Mouse (Mus musculus) CH12.LX (cell line): ENCODE measurements around the gene Gm28048. TPM values are rescaled to one million over a fixed set of nuclear protein-coding genes. Genes with fewer than 3 reads are reported as not detected.

ENCODE experiments used
- DNase-seq: peaks from one replicate; pipeline ENCODE4 v3.0.0-alpha.2; 2013; ENCODE audit errors: extremely low read depth
- H3K27ac ChIP-seq: 2 replicates; pipeline ENCODE4 v1.5.1; 2012; ENCODE audit warnings: low read depth, mild to moderate bottlenecking, control low read depth, moderate library complexity; ENCODE audit not compliant: insufficient read depth
- H3K27me3 ChIP-seq: replicated peaks from 2 replicates; pipeline ENCODE3; 2012; ENCODE audit warnings: inconsistent platforms
- H3K36me3 ChIP-seq, 2 experiments: replicated peaks in 1 of 2; 2 replicates each; pipeline versions ENCODE3 to v1.6.1; 2012; ENCODE audit warnings: inconsistent platforms in 1 of 2, low read length in 1 of 2, mild to moderate bottlenecking in 1 of 2, mixed read lengths in 1 of 2, moderate library complexity in 1 of 2; ENCODE audit not compliant: control insufficient read depth in 1 of 2, insufficient read depth in 1 of 2
- H3K4me1 ChIP-seq, 2 experiments: 2 replicates each; pipeline ENCODE4 v1.6.1; 2012; ENCODE audit warnings: inconsistent platforms in 1 of 2, moderate library complexity in 1 of 2; ENCODE audit not compliant: insufficient read depth in 2 of 2, control insufficient read depth in 1 of 2
- H3K4me2 ChIP-seq: 2 replicates; pipeline ENCODE4 v1.6.1; 2012; ENCODE audit warnings: low read depth, mild to moderate bottlenecking, control low read depth; ENCODE audit not compliant: poor library complexity, insufficient read depth, severe bottlenecking
- H3K4me3 ChIP-seq, 3 experiments: fragments of 150-350 bp in 1 of 3; sonication (generic) in 1 of 3; replicated peaks in 1 of 3; 2 replicates each; pipeline versions ENCODE3 to v1.5.1; 2011 to 2012; ENCODE audit warnings: low read depth in 2 of 3, low read length in 2 of 3, mild to moderate bottlenecking in 2 of 3, moderate library complexity in 2 of 3, control low read depth in 1 of 3, improper control_type of control experiment in 1 of 3, inconsistent platforms in 1 of 3, mixed read lengths in 1 of 3; ENCODE audit not compliant: poor library complexity in 1 of 3
- H3K79me2 ChIP-seq: replicated peaks from 2 replicates; pipeline ENCODE4 v1.6.1; 2012; ENCODE audit warnings: mild to moderate bottlenecking, moderate library complexity; ENCODE audit not compliant: control insufficient read depth, poor library complexity, insufficient read depth, severe bottlenecking; ENCODE audit errors: extremely low read depth
- H3K9ac ChIP-seq: 2 replicates; pipeline ENCODE4 v1.6.1; 2012; ENCODE audit warnings: low read depth, mild to moderate bottlenecking, control low read depth, moderate library complexity; ENCODE audit not compliant: insufficient read depth
- H3K9me3 ChIP-seq: replicated peaks from 2 replicates; pipeline ENCODE3; 2012; ENCODE audit warnings: low read length, inconsistent platforms, mixed read lengths
- BHLHE40 ChIP-seq: IDR thresholded peaks from 2 replicates; pipeline ENCODE4 v1.6.1; 2011; ENCODE audit warnings: mild to moderate bottlenecking, low read depth, low read length, improper control_type of control experiment
- ETS1 ChIP-seq: conservative IDR thresholded peaks from 2 replicates; pipeline ENCODE4 v1.6.1; 2012; ENCODE audit warnings: low read depth, mild to moderate bottlenecking, inconsistent platforms, low read length, improper control_type of control experiment, moderate library complexity
- GABPA ChIP-seq: IDR thresholded peaks from 2 replicates; pipeline ENCODE4 v1.6.1; 2012; ENCODE audit warnings: low read depth, low read length, improper control_type of control experiment, inconsistent platforms; ENCODE audit not compliant: insufficient replicate concordance
- HCFC1 ChIP-seq: IDR thresholded peaks from 2 replicates; pipeline ENCODE4 v1.6.1; 2012; ENCODE audit warnings: low read depth, mild to moderate bottlenecking, inconsistent platforms, low read length, improper control_type of control experiment
- IRF4 ChIP-seq: IDR thresholded peaks from 2 replicates; pipeline ENCODE4 v1.6.1; 2014; ENCODE audit warnings: low read depth, mild to moderate bottlenecking, inconsistent platforms, low read length, improper control_type of control experiment
- JUN ChIP-seq: IDR thresholded peaks from 2 replicates; pipeline ENCODE4 v1.6.1; 2011; ENCODE audit warnings: low read depth, mild to moderate bottlenecking, low read length, improper control_type of control experiment, moderate library complexity; ENCODE audit not compliant: insufficient read depth
- KAT2A ChIP-seq: IDR thresholded peaks from 2 replicates; pipeline ENCODE4 v1.6.1; 2012; ENCODE audit warnings: low read length, improper control_type of control experiment, inconsistent platforms; ENCODE audit not compliant: insufficient replicate concordance
- MAX ChIP-seq: IDR thresholded peaks from 2 replicates; pipeline ENCODE4 v1.6.1; 2011; ENCODE audit warnings: low read length, improper control_type of control experiment
- MEF2A ChIP-seq: IDR thresholded peaks from 2 replicates; pipeline ENCODE4 v1.6.1; 2014; ENCODE audit warnings: low read depth, mild to moderate bottlenecking, inconsistent platforms, low read length, improper control_type of control experiment, borderline replicate concordance
- NELFE ChIP-seq: IDR thresholded peaks from 2 replicates; pipeline ENCODE4 v1.6.1; 2011; ENCODE audit warnings: low read depth, low read length, improper control_type of control experiment
- NRF1 ChIP-seq: IDR thresholded peaks from 2 replicates; pipeline ENCODE4 v1.6.1; 2014; ENCODE audit warnings: low read depth, mild to moderate bottlenecking, inconsistent platforms, low read length, improper control_type of control experiment, moderate library complexity
- POLR2AphosphoS2 ChIP-seq: IDR thresholded peaks from 2 replicates; pipeline ENCODE4 v1.6.1; 2011; ENCODE audit warnings: low read depth, low read length, improper control_type of control experiment
- RCOR1 ChIP-seq: conservative IDR thresholded peaks from 2 replicates; pipeline ENCODE4 v1.6.1; 2012; ENCODE audit warnings: low read depth, mild to moderate bottlenecking, inconsistent platforms, low read length, improper control_type of control experiment
- SMC3 ChIP-seq: IDR thresholded peaks from 2 replicates; pipeline ENCODE4 v1.6.1; 2011; ENCODE audit warnings: low read depth, low read length, improper control_type of control experiment
- TCF12 ChIP-seq: IDR thresholded peaks from 2 replicates; pipeline ENCODE4 v1.6.1; 2014; ENCODE audit warnings: low read depth, mild to moderate bottlenecking, inconsistent platforms, low read length, improper control_type of control experiment
- USF1 ChIP-seq: IDR thresholded peaks from 2 replicates; pipeline ENCODE4 v1.6.1; 2014; ENCODE audit warnings: low read depth, mild to moderate bottlenecking, inconsistent platforms, low read length, improper control_type of control experiment
- USF2 ChIP-seq: conservative IDR thresholded peaks from 2 replicates; pipeline ENCODE4 v1.6.1; 2011; ENCODE audit warnings: low read depth, low read length, improper control_type of control experiment
- ZC3H11A ChIP-seq: IDR thresholded peaks from 2 replicates; pipeline ENCODE4 v1.6.1; 2012; ENCODE audit warnings: low read depth, mild to moderate bottlenecking, inconsistent platforms, low read length, improper control_type of control experiment
- ZKSCAN1 ChIP-seq: IDR thresholded peaks from 2 replicates; pipeline ENCODE4 v1.6.1; 2012; ENCODE audit warnings: low read depth, inconsistent platforms, low read length, improper control_type of control experiment, borderline replicate concordance
- ZMIZ1 ChIP-seq: IDR thresholded peaks from 2 replicates; pipeline ENCODE4 v1.6.1; 2012; ENCODE audit warnings: low read depth, mild to moderate bottlenecking, inconsistent platforms, low read length, improper control_type of control experiment
- dilution Hi-C: fragments of 300-500 bp; cut with MboI; formaldehyde crosslinking; loops from 2 replicates; pipeline ENCODE4 v1.14.3; 2020; ENCODE audit warnings: low sequenced_read_pairs; ENCODE audit not compliant: extremely low pct_unique_long_range_greater_than_20kb, extremely low pct_ligation_motif_present
- in situ Hi-C: fragments of 300-500 bp; cut with MboI; formaldehyde crosslinking; loops from 3 replicates; pipeline ENCODE4 v1.14.3; 2019; ENCODE audit warnings: low sequenced_read_pairs, low pct_ligation_motif_present, low pct_unique_long_range_greater_than_20kb, mixed read lengths
- polyA plus RNA-seq: library from polyadenylated mRNA; unstranded; fragments of >175 nt; gene quantifications from 2 replicates; pipeline ENCODE4 v1.2.1, GENCODE M21; 2012; ENCODE audit warnings: low read depth; ENCODE audit not compliant: insufficient read length
- total RNA-seq, 2 experiments: library from RNA; depleted of rRNA; stranded (reverse); fragments of 300-350 nt in 1 of 2; fragments of >200 nt in 1 of 2; gene quantifications; 2 replicates each; pipeline ENCODE4 v1.2.3; 2012 to 2014

The Gm28048 gene
- total and polyA plus RNA-seq, 3 experiments: 32.6 to 93.3 (median 59.5) TPM

GRCm38 (mm10) chr11:22809465-22810096, 172.3 kb downstream of the Gm28048 start:
- Histone ChIP-seq H3K36me3 (peaks cover 4 to 38% of the 10 kb centered on the region in 2 experiments), H3K4me3 (no peak overlapping the region), H3K4me1 (peaks cover 23 to 57% of the 10 kb centered on the region in 2 experiments), H3K27ac (no peak overlapping the region), H3K9me3 (no peaks in the 10 kb centered on the region), H3K79me2 (no peaks in the 10 kb centered on the region), H3K9ac (no peak overlapping the region), H3K27me3 (no peaks in the 10 kb centered on the region), H3K4me2 (no peak overlapping the region)
- no peak for TF ChIP-seq ZMIZ1
- TF ChIP-seq USF2: no peak
- no peak for TF ChIP-seq ZC3H11A
- TF ChIP-seq JUN: no peak
- no peak for TF ChIP-seq POLR2AphosphoS2
- no peak for TF ChIP-seq RCOR1
- TF ChIP-seq MAX: no peak
- TF ChIP-seq NELFE: no peak
- in situ Hi-C loops (no loop called here), dilution Hi-C loops (no loop called here)
- DNase-seq: no peak

- H3K4me1 ChIP-seq: peaks cover 13 to 41% of the 10 kb centered on the region in 2 experiments
- in situ Hi-C loops: no loop called here
- TF ChIP-seq SMC3 (no peak), IRF4 (no peak), NRF1 (no peak), KAT2A (no peak), USF2 (no peak), JUN (no peak), BHLHE40 (no peak), TCF12 (no peak), HCFC1 (no peak), ETS1 (no peak), MEF2A (no peak), GABPA (no peak), USF1 (no peak), ZKSCAN1 (no peak)
Observed at GRCm38 (mm10) chr11:22808040-22808439, 173.8 kb downstream of the Gm28048 start.

More at GRCm38 (mm10) chr11:22808040-22808439, 173.8 kb downstream of the Gm28048 start:
- Histone ChIP-seq H3K4me2 (no peak overlapping the region), H3K9me3 (peaks cover under 1% of the 10 kb centered on the region), H3K4me3 (no peak overlapping the region), H3K79me2 (no peaks in the 10 kb centered on the region), H3K9ac (no peak overlapping the region), H3K36me3 (peaks cover 4 to 49% of the 10 kb centered on the region in 2 experiments), H3K27ac (no peak overlapping the region), H3K27me3 (no peaks in the 10 kb centered on the region)
- no peak for DNase-seq
- dilution Hi-C loops: no loop called here
